13 mouse cellular contexts compared by ENCODE assay signal in genomic region chr11:100398517-100398916, GRCm38 (mm10). TPM values are rescaled to one million over a fixed set of nuclear protein-coding genes. Genes with fewer than 3 reads are reported as not detected.
DNase-seq lines count a peak whose midpoint lies in the region; ATAC-seq and TF ChIP-seq lines count a peak whose summit lies in the region.
"Had no signal": no experiment of that assay in that cellular context is flagged by ENCODE, and none has a peak within 500 bp of the region (broad histone marks: within the 10 kb centered on the region; RNA-seq: fewer than 3 reads in every experiment).

No protein-coding gene starts in this region.

- H3K4me3 ChIP-seq in forebrain, embryonic 15.5 days: no peak overlapping the region
- H3K4me3 ChIP-seq in forebrain, embryonic 16.5 days (replicated peaks; ENCODE audit: low read length): no peak overlapping the region
- no peak overlapping the region; the same call in 1 of the 2 replicates for H3K4me3 ChIP-seq in kidney, embryonic 15.5 days (replicated peaks)
- H3K4me3 ChIP-seq in midbrain, postnatal 0 days (ENCODE audit: low read depth, low read length): no peak overlapping the region
- no peak overlapping the region for H3K4me3 ChIP-seq in midbrain, embryonic 14.5 days (replicated peaks; ENCODE audit: low read depth, low read length)
- H3K4me3 ChIP-seq in stomach, embryonic 15.5 days (replicated peaks): no peak overlapping the region

- H3K27me3 ChIP-seq in forebrain, embryonic 15.5 days: peaks cover 16% of the 10 kb centered on the region; the same call in 1 of the 2 replicates
- H3K27me3 ChIP-seq in forebrain, embryonic 16.5 days (replicated peaks; ENCODE audit: control insufficient read depth, insufficient read depth, low read length): peaks cover 6% of the 10 kb centered on the region; the same call in 1 of the 2 replicates
- H3K27me3 ChIP-seq in kidney, embryonic 15.5 days: no peaks in the 10 kb centered on the region
- no peaks in the 10 kb centered on the region for H3K27me3 ChIP-seq in midbrain, postnatal 0 days (ENCODE audit: insufficient read depth, low read length)
- H3K27me3 ChIP-seq in midbrain, embryonic 14.5 days (ENCODE audit: control insufficient read depth, insufficient read depth, low read length): no peaks in the 10 kb centered on the region
- no peaks in the 10 kb centered on the region for H3K27me3 ChIP-seq in stomach, embryonic 15.5 days (replicated peaks)
- H3K27me3 ChIP-seq: heart, embryonic 13.5 days had no signal

- peak overlapping the region; percentile 66; the same call in 1 of the 2 replicates for H3K4me2 ChIP-seq in forebrain, embryonic 15.5 days (replicated peaks)
- H3K4me2 ChIP-seq in forebrain, embryonic 16.5 days (ENCODE audit: low read length): no peak overlapping the region
- no peak overlapping the region; the same call in 1 of the 2 replicates for H3K4me2 ChIP-seq in kidney, embryonic 15.5 days
- peak overlapping the region; percentile 79; the same call in 1 of the 2 replicates for H3K4me2 ChIP-seq in midbrain, postnatal 0 days (ENCODE audit: low read depth, low read length, poor library complexity, severe bottlenecking)
- no peak overlapping the region for H3K4me2 ChIP-seq in midbrain, embryonic 14.5 days (ENCODE audit: low read length)
- peak overlapping the region; percentile 47; the same call in 1 of the 2 replicates for H3K4me2 ChIP-seq in stomach, embryonic 15.5 days

- H3K9ac ChIP-seq in forebrain, embryonic 15.5 days (replicated peaks): no peak overlapping the region
- H3K9ac ChIP-seq in forebrain, embryonic 16.5 days (replicated peaks; ENCODE audit: low read depth, low read length): no peak overlapping the region
- H3K9ac ChIP-seq in kidney, embryonic 15.5 days: no peak overlapping the region
- H3K9ac ChIP-seq in midbrain, postnatal 0 days (replicated peaks; ENCODE audit: low read length, poor library complexity, severe bottlenecking): no peak overlapping the region
- H3K9ac ChIP-seq in midbrain, embryonic 14.5 days (replicated peaks; ENCODE audit: low read length): no peak overlapping the region
- H3K9ac ChIP-seq in stomach, embryonic 15.5 days: no peak overlapping the region
- H3K9ac ChIP-seq: heart, embryonic 13.5 days; midbrain, embryonic 12.5 days had no signal

- no peaks in the 10 kb centered on the region for H3K36me3 ChIP-seq in forebrain, embryonic 15.5 days
- no peaks in the 10 kb centered on the region for H3K36me3 ChIP-seq in forebrain, embryonic 16.5 days (ENCODE audit: control insufficient read depth, insufficient read depth)
- no peaks in the 10 kb centered on the region for H3K36me3 ChIP-seq in kidney, embryonic 15.5 days
- H3K36me3 ChIP-seq in midbrain, postnatal 0 days (ENCODE audit: insufficient read depth, low read length): no peaks in the 10 kb centered on the region
- no peaks in the 10 kb centered on the region for H3K36me3 ChIP-seq in midbrain, embryonic 14.5 days (ENCODE audit: control insufficient read depth, insufficient read depth, low read length)
- H3K36me3 ChIP-seq in stomach, embryonic 15.5 days: no peaks in the 10 kb centered on the region
- H3K36me3 ChIP-seq: heart, embryonic 13.5 days; midbrain, embryonic 12.5 days had no signal

- no peak for ATAC-seq in forebrain, embryonic 15.5 days (replicated peaks)
- ATAC-seq in forebrain, embryonic 16.5 days: no peak
- ATAC-seq in kidney, embryonic 15.5 days (replicated peaks; ENCODE audit: low FRiP score): no peak
- ATAC-seq in midbrain, postnatal 0 days (ENCODE audit: low FRiP score): no peak
- no peak for ATAC-seq in midbrain, embryonic 14.5 days (ENCODE audit: low FRiP score, low TSS enrichment)
- no peak for ATAC-seq in stomach, embryonic 15.5 days (ENCODE audit: insufficient read depth, low FRiP score, low read depth)

- DNase-seq in kidney, postnatal 10 days: no peak
- no peak for DNase-seq in midbrain, postnatal 0 days (ENCODE audit: low spot score)
- DNase-seq in midbrain, embryonic 14.5 days: no peak
- no peak for DNase-seq in retina, embryonic 14.5 days (ENCODE audit: low spot score)
- DNase-seq: adrenal gland, postnatal 36 days had no signal

- H3K9me3 ChIP-seq in forebrain, embryonic 15.5 days: no peaks in the 10 kb centered on the region
- no peaks in the 10 kb centered on the region for H3K9me3 ChIP-seq in forebrain, embryonic 16.5 days (ENCODE audit: control insufficient read depth, low read length)
- H3K9me3 ChIP-seq in kidney, embryonic 15.5 days (replicated peaks): no peaks in the 10 kb centered on the region
- no peaks in the 10 kb centered on the region for H3K9me3 ChIP-seq in midbrain, postnatal 0 days (ENCODE audit: low read length)
- H3K9me3 ChIP-seq in midbrain, embryonic 14.5 days (ENCODE audit: control insufficient read depth, low read length): no peaks in the 10 kb centered on the region
- H3K9me3 ChIP-seq in stomach, embryonic 15.5 days: no peaks in the 10 kb centered on the region
- H3K9me3 ChIP-seq: heart, embryonic 13.5 days; midbrain, embryonic 12.5 days had no signal

- 94% methylated on average over 7 of the region's 7 CpGs for whole genome bisulfite sequencing in forebrain, embryonic 15.5 days
- 95% methylated on average over 7 of the region's 7 CpGs for WGBS in forebrain, embryonic 16.5 days
- WGBS in kidney, embryonic 15.5 days: 91% methylated on average over 7 of the region's 7 CpGs
- WGBS in midbrain, postnatal 0 days: 93% methylated on average over 7 of the region's 7 CpGs
- WGBS in midbrain, embryonic 14.5 days: 96% methylated on average over 7 of the region's 7 CpGs
- WGBS in stomach, embryonic 15.5 days: 86% methylated on average over 7 of the region's 7 CpGs

- no peak overlapping the region for H3K27ac ChIP-seq in forebrain, embryonic 15.5 days (replicated peaks)
- no peak overlapping the region for H3K27ac ChIP-seq in forebrain, embryonic 16.5 days (ENCODE audit: low read length)
- H3K27ac ChIP-seq in kidney, embryonic 15.5 days: 0 out of 2 replicates have a peak overlapping the region, but pooled peaks have one; percentile 23
- H3K27ac ChIP-seq in midbrain, postnatal 0 days (ENCODE audit: low read depth, low read length): peak overlapping the region; percentile 27; the same call in 1 of the 2 replicates
- H3K27ac ChIP-seq in midbrain, embryonic 14.5 days (replicated peaks; ENCODE audit: low read depth, low read length): no peak overlapping the region
- peak overlapping the region; percentile 78 for H3K27ac ChIP-seq in stomach, embryonic 15.5 days
- H3K27ac ChIP-seq: midbrain, embryonic 12.5 days had no signal

- H3K4me1 ChIP-seq in forebrain, embryonic 15.5 days: peaks cover 33% of the 10 kb centered on the region
- peaks cover 28% of the 10 kb centered on the region for H3K4me1 ChIP-seq in forebrain, embryonic 16.5 days (replicated peaks; ENCODE audit: control insufficient read depth, insufficient read depth, low read length)
- H3K4me1 ChIP-seq in kidney, embryonic 15.5 days: peaks cover 66% of the 10 kb centered on the region
- H3K4me1 ChIP-seq in midbrain, postnatal 0 days (ENCODE audit: insufficient read depth, low read length): peaks cover 17% of the 10 kb centered on the region
- H3K4me1 ChIP-seq in midbrain, embryonic 14.5 days (ENCODE audit: control insufficient read depth, insufficient read depth, low read length): peaks cover 21% of the 10 kb centered on the region
- peaks cover 72% of the 10 kb centered on the region for H3K4me1 ChIP-seq in stomach, embryonic 15.5 days

- no peak for TF ChIP-seq CTCF in midbrain, postnatal 0 days (IDR thresholded peaks at IDR 0.05)

RNA-seq across cellular contexts. Expression of gene Jup, which starts 1.0 kb away (rescaled TPM):
- polyA plus RNA-seq in forebrain, embryonic 15.5 days (2015; fragmentation: Nextera tagmentation; extraction: Ambion mirVana): 51.4 and 55.4 TPM in 2 replicates
- polyA plus RNA-seq in forebrain, embryonic 16.5 days (2015; fragmentation: Nextera tagmentation; extraction: Ambion mirVana): 56.2 and 62.0 TPM in 2 replicates
- polyA plus RNA-seq in kidney, embryonic 15.5 days (2015; fragmentation: Nextera tagmentation; extraction: Ambion mirVana): 107 and 121 TPM in 2 replicates
- total RNA-seq in midbrain, postnatal 0 days (2014; rRNA removed): 133 and 156 TPM in 2 replicates
- 69.7 and 75.5 TPM in 2 replicates for polyA plus RNA-seq in midbrain, postnatal 0 days (2015; fragmentation: Nextera tagmentation; extraction: Ambion mirVana)
- polyA plus RNA-seq in midbrain, embryonic 14.5 days (2014; fragmentation: Nextera tagmentation; extraction: Ambion mirVana): 70.0 and 75.2 TPM in 2 replicates
- polyA plus RNA-seq in stomach, embryonic 15.5 days (2015; fragmentation: Nextera tagmentation; extraction: Ambion mirVana): 163 and 173 TPM in 2 replicates

RNA-seq across cellular contexts. Expression of gene P3h4, which starts 16.1 kb away (rescaled TPM):
- 13.5 and 14.4 TPM in 2 replicates for polyA plus RNA-seq in forebrain, embryonic 15.5 days (2015; fragmentation: Nextera tagmentation; extraction: Ambion mirVana)
- 13.8 and 13.9 TPM in 2 replicates for polyA plus RNA-seq in forebrain, embryonic 16.5 days (2015; fragmentation: Nextera tagmentation; extraction: Ambion mirVana)
- polyA plus RNA-seq in kidney, embryonic 15.5 days (2015; fragmentation: Nextera tagmentation; extraction: Ambion mirVana): 59.0 and 67.2 TPM in 2 replicates
- 24.4 and 26.0 TPM in 2 replicates for total RNA-seq in midbrain, postnatal 0 days (2014; rRNA removed)
- 23.4 and 23.7 TPM in 2 replicates for polyA plus RNA-seq in midbrain, postnatal 0 days (2015; fragmentation: Nextera tagmentation; extraction: Ambion mirVana)
- polyA plus RNA-seq in midbrain, embryonic 14.5 days (2014; fragmentation: Nextera tagmentation; extraction: Ambion mirVana): 13.9 and 16.4 TPM in 2 replicates
- 57.6 and 61.7 TPM in 2 replicates for polyA plus RNA-seq in stomach, embryonic 15.5 days (2015; fragmentation: Nextera tagmentation; extraction: Ambion mirVana)
- total RNA-seq: MEL; neutrophil, adult 5-6 weeks had no signal

RNA-seq across cellular contexts. Expression of gene Fkbp10, which starts 17.0 kb away (rescaled TPM):
- 16.9 and 17.3 TPM in 2 replicates for polyA plus RNA-seq in forebrain, embryonic 15.5 days (2015; fragmentation: Nextera tagmentation; extraction: Ambion mirVana)
- 18.4 and 25.6 TPM in 2 replicates for polyA plus RNA-seq in forebrain, embryonic 16.5 days (2015; fragmentation: Nextera tagmentation; extraction: Ambion mirVana)
- 130 and 139 TPM in 2 replicates for polyA plus RNA-seq in kidney, embryonic 15.5 days (2015; fragmentation: Nextera tagmentation; extraction: Ambion mirVana)
- total RNA-seq in midbrain, postnatal 0 days (2014; rRNA removed): 29.0 and 33.9 TPM in 2 replicates
- polyA plus RNA-seq in midbrain, postnatal 0 days (2015; fragmentation: Nextera tagmentation; extraction: Ambion mirVana): 19.9 and 21.8 TPM in 2 replicates
- polyA plus RNA-seq in midbrain, embryonic 14.5 days (2014; fragmentation: Nextera tagmentation; extraction: Ambion mirVana): 9.0 and 20.1 TPM in 2 replicates
- 89.1 and 100 TPM in 2 replicates for polyA plus RNA-seq in stomach, embryonic 15.5 days (2015; fragmentation: Nextera tagmentation; extraction: Ambion mirVana)
- total RNA-seq: neutrophil, adult 5-6 weeks had no signal

RNA-seq across cellular contexts. Expression of gene Hap1, which starts 42.6 kb away (rescaled TPM):
- 94.7 and 128 TPM in 2 replicates for polyA plus RNA-seq in forebrain, embryonic 15.5 days (2015; fragmentation: Nextera tagmentation; extraction: Ambion mirVana)
- polyA plus RNA-seq in forebrain, embryonic 16.5 days (2015; fragmentation: Nextera tagmentation; extraction: Ambion mirVana): 72.3 and 164 TPM in 2 replicates
- polyA plus RNA-seq in kidney, embryonic 15.5 days (2015; fragmentation: Nextera tagmentation; extraction: Ambion mirVana): 15.0 and 19.6 TPM in 2 replicates
- 743 and 796 TPM in 2 replicates for total RNA-seq in midbrain, postnatal 0 days (2014; rRNA removed)
- polyA plus RNA-seq in midbrain, postnatal 0 days (2015; fragmentation: Nextera tagmentation; extraction: Ambion mirVana): 597 and 631 TPM in 2 replicates
- polyA plus RNA-seq in midbrain, embryonic 14.5 days (2014; fragmentation: Nextera tagmentation; extraction: Ambion mirVana): 108 and 170 TPM in 2 replicates
- polyA plus RNA-seq in stomach, embryonic 15.5 days (2015; fragmentation: Nextera tagmentation; extraction: Ambion mirVana): 15.5 and 16.7 TPM in 2 replicates

RNA-seq across cellular contexts. Expression of gene Nt5c3b, which starts 43.1 kb away (rescaled TPM):
- 103 and 112 TPM in 2 replicates for polyA plus RNA-seq in forebrain, embryonic 15.5 days (2015; fragmentation: Nextera tagmentation; extraction: Ambion mirVana)
- 104 and 120 TPM in 2 replicates for polyA plus RNA-seq in forebrain, embryonic 16.5 days (2015; fragmentation: Nextera tagmentation; extraction: Ambion mirVana)
- polyA plus RNA-seq in kidney, embryonic 15.5 days (2015; fragmentation: Nextera tagmentation; extraction: Ambion mirVana): 119 and 121 TPM in 2 replicates
- total RNA-seq in midbrain, postnatal 0 days (2014; rRNA removed): 57.2 and 58.5 TPM in 2 replicates
- 111 and 113 TPM in 2 replicates for polyA plus RNA-seq in midbrain, postnatal 0 days (2015; fragmentation: Nextera tagmentation; extraction: Ambion mirVana)
- 84.9 and 100 TPM in 2 replicates for polyA plus RNA-seq in midbrain, embryonic 14.5 days (2014; fragmentation: Nextera tagmentation; extraction: Ambion mirVana)
- 108 TPM in 2 replicates for polyA plus RNA-seq in stomach, embryonic 15.5 days (2015; fragmentation: Nextera tagmentation; extraction: Ambion mirVana)

Comparison
In these comparisons a context has a peak if more than half of its experiments do, and no peak if none do; other contexts are left out.
1. H3K27ac ChIP-seq: peak in kidney, embryonic 15.5 days (single experiment), midbrain, postnatal 0 days (single experiment) and stomach, embryonic 15.5 days (single experiment); none in forebrain, embryonic 15.5 days (single experiment), forebrain, embryonic 16.5 days (single experiment) and midbrain, embryonic 14.5 days (single experiment).
2. H3K4me2 ChIP-seq: peak in forebrain, embryonic 15.5 days (single experiment), midbrain, postnatal 0 days (single experiment) and stomach, embryonic 15.5 days (single experiment); none in forebrain, embryonic 16.5 days (single experiment), kidney, embryonic 15.5 days (single experiment) and midbrain, embryonic 14.5 days (single experiment).